Mouse (Mus musculus) fat pad, adult 2 months (tissue): ENCODE measurements around the gene Fam118b.

Experiments used
- DNase-seq: peaks from one replicate; pipeline ENCODE4 v3.0.0-alpha.2; 2011; ENCODE audit warnings: low read depth, low spot score; ENCODE audit errors: extremely low read depth

Gene Fam118b

GRCm38 (mm10) chr9:35198945-35199771 is 68.4 kb downstream of the Fam118b start:
- no peak for DNase-seq

- no peak for DNase-seq
Observed at GRCm38 (mm10) chr9:35198351-35198750, 69.3 kb downstream of the Fam118b start.

- no peak for DNase-seq
Observed at GRCm38 (mm10) chr9:35197625-35198024, 70.0 kb downstream of the Fam118b start.

DNA sequence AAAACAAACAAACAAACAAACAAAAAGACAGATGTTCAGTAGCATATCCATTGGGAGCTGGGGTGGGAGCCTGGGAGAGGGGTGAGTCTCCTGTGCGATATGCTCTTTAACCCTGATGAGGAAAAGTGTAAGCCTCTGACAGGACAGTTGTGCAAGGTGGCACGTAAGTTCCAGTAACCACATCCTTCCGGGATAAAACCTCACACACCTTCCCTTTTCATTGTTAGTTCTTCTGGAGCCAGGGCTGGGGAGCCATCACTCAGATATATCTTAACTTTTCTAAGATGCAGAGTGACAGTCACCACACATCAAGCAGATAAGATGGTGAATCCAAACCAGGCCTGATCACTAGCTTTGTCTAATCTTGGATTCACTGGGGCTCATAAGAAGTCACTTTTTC is 73.6 kb downstream of the Fam118b start:
- DNase-seq, result no peak

- DNase-seq, result no peak
Observed at GRCm38 (mm10) chr9:35192983-35193542, 74.5 kb downstream of the Fam118b start.

DNA sequence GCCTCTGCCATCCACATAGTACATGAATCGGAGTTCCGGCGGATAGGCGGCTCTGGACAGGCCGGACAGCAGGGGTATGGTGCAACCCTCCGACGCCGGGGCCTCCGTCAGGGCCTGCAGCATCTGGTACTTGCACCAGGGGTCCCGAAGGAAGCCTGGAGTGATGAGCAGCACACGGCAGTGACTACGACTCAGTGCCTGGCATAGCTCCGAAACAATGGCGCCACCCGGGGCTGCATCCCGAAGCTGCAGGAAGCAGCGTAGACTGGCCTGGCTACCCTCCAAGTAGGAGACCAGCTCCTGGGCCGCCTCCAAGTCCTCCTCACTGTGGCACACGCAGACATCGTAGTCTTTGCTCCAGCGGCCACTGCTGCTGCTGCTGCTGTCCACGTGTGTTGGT is 78.9 kb downstream of the Fam118b start:
- DNase-seq, result no peak

DNA sequence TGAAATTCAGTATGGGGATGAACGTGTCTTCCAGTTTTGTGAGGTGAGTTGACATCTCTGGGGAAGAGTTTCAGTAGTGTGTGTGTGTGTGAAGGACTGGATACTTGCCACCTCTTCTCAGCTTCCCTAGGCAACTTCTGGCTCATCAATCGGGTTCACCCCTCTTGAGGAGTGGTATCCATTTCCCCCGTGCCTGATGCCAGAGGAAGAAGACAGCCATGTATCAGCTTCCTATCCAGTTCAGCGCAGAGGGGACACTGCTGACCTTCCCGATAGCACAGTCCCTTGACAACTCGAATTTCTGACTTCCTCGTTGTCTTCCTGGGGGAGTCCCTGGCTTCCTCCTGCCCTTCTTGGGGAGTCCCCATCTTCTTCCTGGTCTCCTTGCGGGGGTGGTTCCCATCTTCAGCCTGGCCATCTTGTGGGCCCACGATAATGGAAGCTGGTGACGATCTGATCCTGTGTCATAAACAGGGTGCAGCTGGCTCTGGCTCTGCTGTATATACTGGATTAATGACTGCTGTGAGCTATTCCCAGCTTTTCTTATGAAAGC is 80.2 kb downstream of the Fam118b start:
- no peak for DNase-seq

- no peak for DNase-seq
Observed at GRCm38 (mm10) chr9:35186430-35186829, 81.2 kb downstream of the Fam118b start.

DNA sequence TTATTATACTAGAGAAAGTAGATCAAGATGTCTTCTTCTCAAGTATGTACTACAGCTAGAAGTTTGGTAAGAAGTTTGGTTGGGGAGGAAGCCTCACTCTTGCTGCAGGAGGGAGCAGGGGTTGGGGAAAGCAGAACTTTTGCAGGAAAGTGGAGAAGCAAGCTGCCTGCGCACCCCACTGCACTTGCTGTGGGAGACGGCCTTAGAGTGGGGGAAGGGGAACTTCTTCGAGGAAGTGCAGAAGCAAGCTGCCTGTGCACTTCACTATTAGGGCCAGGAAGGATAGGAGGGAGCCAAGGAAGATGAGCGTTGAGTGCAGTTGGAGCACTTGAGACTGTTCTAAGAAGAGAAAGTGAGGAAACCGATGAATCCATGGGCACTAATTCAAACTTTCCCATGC is 84.2 kb downstream of the Fam118b start:
- DNase-seq, result no peak

DNA sequence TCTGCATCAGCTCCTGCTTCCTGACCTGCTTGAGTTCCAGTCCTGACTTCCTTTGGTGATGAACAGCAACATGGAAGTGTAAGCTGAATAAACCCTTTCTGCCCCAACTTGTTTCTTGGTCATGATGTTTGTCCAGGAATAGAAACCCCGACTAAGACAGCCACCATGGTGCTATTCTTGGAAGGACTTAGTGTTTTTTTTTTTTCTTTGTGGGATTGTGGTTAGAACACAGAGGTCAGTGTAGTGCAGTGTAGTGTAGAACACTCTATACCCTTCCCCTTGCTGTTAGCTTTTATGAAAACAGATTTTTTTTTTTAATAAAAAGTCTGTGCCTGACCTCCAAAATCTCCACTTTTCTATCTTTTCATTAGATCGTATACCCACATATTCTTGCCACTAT is 84.8 kb downstream of the Fam118b start:
- DNase-seq, result no peak

GRCm38 (mm10) chr9:35176124-35176659 is 91.4 kb downstream of the Fam118b start:
- DNase-seq, result no peak

DNA sequence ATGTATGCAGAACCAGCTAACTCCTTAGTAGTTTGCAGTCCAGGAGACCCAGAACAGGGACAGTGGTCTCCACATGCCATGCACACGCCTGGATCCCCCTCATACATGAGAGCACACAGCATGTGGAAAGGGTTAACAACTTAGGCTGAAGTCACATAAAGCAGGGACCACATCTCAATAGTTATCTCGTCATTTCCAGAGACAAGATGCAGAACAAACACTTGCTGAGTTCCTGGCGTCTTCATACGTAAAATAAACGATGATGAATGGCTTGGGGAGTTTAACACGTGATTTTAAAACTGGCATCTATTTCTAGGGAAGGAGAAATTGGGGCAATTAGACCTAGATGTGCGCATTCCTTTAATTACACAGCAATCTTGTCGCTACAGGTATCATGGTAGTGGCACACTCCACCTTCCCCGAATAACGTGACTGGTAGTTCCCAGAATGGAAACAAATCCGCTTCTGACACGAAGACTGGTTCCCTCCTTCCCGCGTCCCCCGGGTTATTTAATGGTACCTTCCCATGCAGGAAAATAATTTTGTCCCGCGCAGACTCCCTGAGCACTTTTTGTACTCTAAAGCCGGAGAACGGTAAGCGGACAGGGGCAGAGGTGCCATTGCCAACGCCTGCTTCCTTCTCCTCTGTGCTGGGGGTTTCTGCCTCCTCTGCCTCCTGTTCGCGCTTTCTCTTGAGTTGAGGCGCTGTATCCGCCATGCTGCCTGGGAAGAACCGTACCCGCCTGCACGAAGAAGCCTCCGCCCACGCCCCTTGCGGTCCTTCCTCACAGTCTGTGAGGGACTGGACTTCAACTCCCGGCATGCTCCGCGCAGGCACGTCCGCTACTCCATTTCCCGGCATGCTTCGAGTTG is 92.1 kb downstream of the Fam118b start, which contains the start of gene Dcps:
Dcps (minus strand) TSS at position 811 of the 873 bp plus-strand sequence.
- DNase-seq, result peak; percentile 39

GRCm38 (mm10) chr9:35173331-35173730 is 94.3 kb downstream of the Fam118b start:
- no peak for DNase-seq

DNA sequence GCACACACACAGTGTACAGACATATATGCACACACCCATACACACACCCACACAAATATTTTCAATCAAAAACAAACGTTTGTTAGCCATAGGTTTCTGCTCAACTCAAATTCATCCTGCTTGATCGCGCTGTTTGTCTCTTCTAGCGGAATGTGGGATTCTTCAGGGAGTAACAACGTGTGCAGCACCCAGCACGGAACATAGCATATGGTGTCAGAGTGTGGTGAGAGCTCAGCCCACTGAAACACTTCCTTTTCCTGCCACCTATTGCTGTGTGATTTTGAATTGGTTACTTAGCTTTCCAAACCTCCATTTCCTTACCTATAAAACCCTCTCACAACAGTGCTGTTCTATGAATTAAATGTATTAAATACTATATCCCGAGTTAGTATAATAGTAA is 97.5 kb downstream of the Fam118b start:
- no peak for DNase-seq
